In genomic region chr17:81669816-81670691, GRCm38 (mm10) we compare ENCODE assay signal across 8 mouse cellular contexts.
DNase-seq lines count a peak whose midpoint lies in the region; ATAC-seq lines count a peak whose summit lies in the region.

No protein-coding gene starts in this region.

- peak overlapping the region; percentile 93 for H3K27ac ChIP-seq in hindbrain, embryonic 14.5 days

- peak overlapping the region; percentile 61 for H3K4me3 ChIP-seq in hindbrain, embryonic 14.5 days (replicated peaks; ENCODE audit: low read length)

- peak; percentile 55 to 65 for DNase-seq in adrenal gland, adult 18-20 months (ENCODE audit: low spot score in 2 of 2)
- DNase-seq in cerebellum, postnatal 25 days = peak; percentile 82 to 85
- peak; percentile 48 for DNase-seq in gastrocnemius, adult 18-20 months (ENCODE audit: low spot score)
- DNase-seq in hindbrain, embryonic 14.5 days (ENCODE audit: low spot score) = peak; percentile 72
- peak; percentile 69 to 78 for DNase-seq in left cerebral cortex, adult 18-20 months (ENCODE audit: low spot score in 2 of 2)
- DNase-seq in lung, postnatal 36 days = peak; percentile 46
- peak; percentile 79 for DNase-seq in right cerebral cortex, adult 18-20 months

- under 1% methylated on average over 75 of the region's 84 CpGs for WGBS in hindbrain, embryonic 14.5 days

- H3K4me2 ChIP-seq in hindbrain, embryonic 14.5 days (replicated peaks) = peak overlapping the region; percentile 74

- H3K36me3 ChIP-seq in hindbrain, embryonic 14.5 days (replicated peaks; ENCODE audit: control insufficient read depth, insufficient read depth) = no peaks in the 10 kb centered on the region

- H3K27me3 ChIP-seq in hindbrain, embryonic 14.5 days (ENCODE audit: control insufficient read depth, insufficient read depth, low read length) = peaks cover 20% of the 10 kb centered on the region; the same call in 1 of the 2 replicates

- ATAC-seq in hindbrain, embryonic 14.5 days (ENCODE audit: low FRiP score) = peak; percentile 86
- no peak for ATAC-seq in activated CD4-positive, CD25-positive, alpha-beta regulatory T cell, adult 4 months

- H3K4me1 ChIP-seq in hindbrain, embryonic 14.5 days (replicated peaks; ENCODE audit: control insufficient read depth, insufficient read depth, low read length) = peaks cover 37% of the 10 kb centered on the region

- peak overlapping the region; percentile 76 for H3K9ac ChIP-seq in hindbrain, embryonic 14.5 days

- H3K9me3 ChIP-seq in hindbrain, embryonic 14.5 days (ENCODE audit: control insufficient read depth, low read length) = no peaks in the 10 kb centered on the region
